Mouse (Mus musculus) CH12.LX (cell line): ENCODE measurements at regions not wholly inside any gene's neighbourhood (a gene's known extent, or its start where the extent isn't known, plus 50 kb on each side); places are given as distances from the start of the nearest gene placed in this dataset.

Experiments
- DNase-seq: peaks from one replicate; pipeline ENCODE4 v3.0.0-alpha.2; 2013; ENCODE audit errors: extremely low read depth
- H3K27ac ChIP-seq: 2 replicates; pipeline ENCODE4 v1.5.1; 2012; ENCODE audit warnings: low read depth, mild to moderate bottlenecking, control low read depth, moderate library complexity; ENCODE audit not compliant: insufficient read depth
- H3K27me3 ChIP-seq: replicated peaks from 2 replicates; pipeline ENCODE3; 2012; ENCODE audit warnings: inconsistent platforms
- H3K36me3 ChIP-seq, 2 experiments: replicated peaks in 1 of 2; 2 replicates each; pipeline versions ENCODE3 to v1.6.1; 2012; ENCODE audit warnings: inconsistent platforms in 1 of 2, low read length in 1 of 2, mild to moderate bottlenecking in 1 of 2, mixed read lengths in 1 of 2, moderate library complexity in 1 of 2; ENCODE audit not compliant: control insufficient read depth in 1 of 2, insufficient read depth in 1 of 2
- H3K4me1 ChIP-seq, 2 experiments: 2 replicates each; pipeline ENCODE4 v1.6.1; 2012; ENCODE audit warnings: inconsistent platforms in 1 of 2, moderate library complexity in 1 of 2; ENCODE audit not compliant: insufficient read depth in 2 of 2, control insufficient read depth in 1 of 2
- H3K4me2 ChIP-seq: 2 replicates; pipeline ENCODE4 v1.6.1; 2012; ENCODE audit warnings: low read depth, mild to moderate bottlenecking, control low read depth; ENCODE audit not compliant: poor library complexity, insufficient read depth, severe bottlenecking
- H3K4me3 ChIP-seq, 3 experiments: fragments of 150-350 bp in 1 of 3; sonication (generic) in 1 of 3; replicated peaks in 1 of 3; 2 replicates each; pipeline versions ENCODE3 to v1.5.1; 2011 to 2012; ENCODE audit warnings: low read depth in 2 of 3, low read length in 2 of 3, mild to moderate bottlenecking in 2 of 3, moderate library complexity in 2 of 3, control low read depth in 1 of 3, improper control_type of control experiment in 1 of 3, inconsistent platforms in 1 of 3, mixed read lengths in 1 of 3; ENCODE audit not compliant: poor library complexity in 1 of 3
- H3K79me2 ChIP-seq: replicated peaks from 2 replicates; pipeline ENCODE4 v1.6.1; 2012; ENCODE audit warnings: mild to moderate bottlenecking, moderate library complexity; ENCODE audit not compliant: control insufficient read depth, poor library complexity, insufficient read depth, severe bottlenecking; ENCODE audit errors: extremely low read depth
- H3K9ac ChIP-seq: 2 replicates; pipeline ENCODE4 v1.6.1; 2012; ENCODE audit warnings: low read depth, mild to moderate bottlenecking, control low read depth, moderate library complexity; ENCODE audit not compliant: insufficient read depth
- H3K9me3 ChIP-seq: replicated peaks from 2 replicates; pipeline ENCODE3; 2012; ENCODE audit warnings: low read length, inconsistent platforms, mixed read lengths
- CHD1 ChIP-seq: IDR thresholded peaks from 2 replicates; pipeline ENCODE4 v1.6.1; 2012; ENCODE audit warnings: low read depth, low read length, improper control_type of control experiment, inconsistent platforms
- E2F4 ChIP-seq: IDR thresholded peaks from 2 replicates; pipeline ENCODE4 v1.6.1; 2011; ENCODE audit warnings: low read depth, low read length, improper control_type of control experiment; ENCODE audit not compliant: insufficient replicate concordance
- EP300 ChIP-seq: IDR thresholded peaks from 2 replicates; pipeline ENCODE4 v1.6.1; 2011; ENCODE audit warnings: low read length, improper control_type of control experiment
- ETS1 ChIP-seq: conservative IDR thresholded peaks from 2 replicates; pipeline ENCODE4 v1.6.1; 2012; ENCODE audit warnings: low read depth, mild to moderate bottlenecking, inconsistent platforms, low read length, improper control_type of control experiment, moderate library complexity
- HCFC1 ChIP-seq: IDR thresholded peaks from 2 replicates; pipeline ENCODE4 v1.6.1; 2012; ENCODE audit warnings: low read depth, mild to moderate bottlenecking, inconsistent platforms, low read length, improper control_type of control experiment
- IRF4 ChIP-seq: IDR thresholded peaks from 2 replicates; pipeline ENCODE4 v1.6.1; 2014; ENCODE audit warnings: low read depth, mild to moderate bottlenecking, inconsistent platforms, low read length, improper control_type of control experiment
- JUND ChIP-seq: conservative IDR thresholded peaks from 2 replicates; pipeline ENCODE4 v1.6.1; 2011; ENCODE audit warnings: low read depth, low read length, improper control_type of control experiment
- KAT2A ChIP-seq: IDR thresholded peaks from 2 replicates; pipeline ENCODE4 v1.6.1; 2012; ENCODE audit warnings: low read length, improper control_type of control experiment, inconsistent platforms; ENCODE audit not compliant: insufficient replicate concordance
- MAFK ChIP-seq: IDR thresholded peaks from 2 replicates; pipeline ENCODE4 v1.6.1; 2011; ENCODE audit warnings: low read length, improper control_type of control experiment; ENCODE audit not compliant: insufficient replicate concordance
- MAX ChIP-seq: IDR thresholded peaks from 2 replicates; pipeline ENCODE4 v1.6.1; 2011; ENCODE audit warnings: low read length, improper control_type of control experiment
- MAZ ChIP-seq: IDR thresholded peaks from 2 replicates; pipeline ENCODE4 v1.6.1; 2012; ENCODE audit warnings: low read depth, mild to moderate bottlenecking, inconsistent platforms, low read length, improper control_type of control experiment, moderate library complexity
- MEF2A ChIP-seq: IDR thresholded peaks from 2 replicates; pipeline ENCODE4 v1.6.1; 2014; ENCODE audit warnings: low read depth, mild to moderate bottlenecking, inconsistent platforms, low read length, improper control_type of control experiment, borderline replicate concordance
- MXI1 ChIP-seq: IDR thresholded peaks from 2 replicates; pipeline ENCODE4 v1.6.1; 2011; ENCODE audit warnings: mild to moderate bottlenecking, low read depth, low read length, improper control_type of control experiment
- NRF1 ChIP-seq: IDR thresholded peaks from 2 replicates; pipeline ENCODE4 v1.6.1; 2014; ENCODE audit warnings: low read depth, mild to moderate bottlenecking, inconsistent platforms, low read length, improper control_type of control experiment, moderate library complexity
- POLR2A ChIP-seq: IDR thresholded peaks from 2 replicates; pipeline ENCODE4 v1.6.1; 2011; ENCODE audit warnings: low read depth, mild to moderate bottlenecking, improper control_type of control experiment, low read length
- RAD21 ChIP-seq: IDR thresholded peaks from 2 replicates; pipeline ENCODE4 v1.6.1; 2011; ENCODE audit warnings: low read depth, mild to moderate bottlenecking, low read length, improper control_type of control experiment, moderate library complexity
- SIN3A ChIP-seq: IDR thresholded peaks from 2 replicates; pipeline ENCODE4 v1.6.1; 2012; ENCODE audit warnings: low read length, improper control_type of control experiment, inconsistent platforms
- SMC3 ChIP-seq: IDR thresholded peaks from 2 replicates; pipeline ENCODE4 v1.6.1; 2011; ENCODE audit warnings: low read depth, low read length, improper control_type of control experiment
- TCF12 ChIP-seq: IDR thresholded peaks from 2 replicates; pipeline ENCODE4 v1.6.1; 2014; ENCODE audit warnings: low read depth, mild to moderate bottlenecking, inconsistent platforms, low read length, improper control_type of control experiment
- USF1 ChIP-seq: IDR thresholded peaks from 2 replicates; pipeline ENCODE4 v1.6.1; 2014; ENCODE audit warnings: low read depth, mild to moderate bottlenecking, inconsistent platforms, low read length, improper control_type of control experiment
- USF2 ChIP-seq: conservative IDR thresholded peaks from 2 replicates; pipeline ENCODE4 v1.6.1; 2011; ENCODE audit warnings: low read depth, low read length, improper control_type of control experiment
- ZMIZ1 ChIP-seq: IDR thresholded peaks from 2 replicates; pipeline ENCODE4 v1.6.1; 2012; ENCODE audit warnings: low read depth, mild to moderate bottlenecking, inconsistent platforms, low read length, improper control_type of control experiment
- dilution Hi-C: fragments of 300-500 bp; cut with MboI; formaldehyde crosslinking; loops from 2 replicates; pipeline ENCODE4 v1.14.3; 2020; ENCODE audit warnings: low sequenced_read_pairs; ENCODE audit not compliant: extremely low pct_unique_long_range_greater_than_20kb, extremely low pct_ligation_motif_present
- in situ Hi-C: fragments of 300-500 bp; cut with MboI; formaldehyde crosslinking; loops from 3 replicates; pipeline ENCODE4 v1.14.3; 2019; ENCODE audit warnings: low sequenced_read_pairs, low pct_ligation_motif_present, low pct_unique_long_range_greater_than_20kb, mixed read lengths

DNA sequence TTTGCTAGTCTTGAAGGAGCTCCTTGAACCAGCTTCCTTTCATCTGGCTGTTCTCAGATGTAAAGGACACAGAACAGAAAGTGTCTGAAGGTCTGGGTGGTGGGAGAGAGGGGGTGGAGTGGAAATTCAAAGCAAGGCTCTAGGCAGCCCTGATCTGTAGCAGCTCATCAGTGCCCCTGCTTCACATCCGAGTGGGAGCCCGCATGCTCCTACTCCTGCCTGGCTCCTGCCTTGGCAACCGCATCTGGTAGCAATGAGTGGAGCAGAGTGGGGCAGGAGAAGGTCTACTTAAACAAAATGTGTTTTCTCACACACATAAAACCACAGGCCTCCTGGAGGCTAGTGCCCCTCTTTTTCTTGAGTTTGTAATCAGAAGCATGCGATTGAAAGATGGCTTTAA is 201.0 kb downstream of the Osr1 start:
- no peaks in the 10 kb centered on the region for H3K36me3 ChIP-seq
- H3K4me3 ChIP-seq = no peak overlapping the region
- no peak overlapping the region for H3K4me2 ChIP-seq
- no peak overlapping the region for H3K9ac ChIP-seq
- in situ Hi-C loops = no loop called here
- no peaks in the 10 kb centered on the region for H3K79me2 ChIP-seq
- no peaks in the 10 kb centered on the region for H3K27me3 ChIP-seq
- no peak for DNase-seq
- dilution Hi-C loops = no loop called here
- TF ChIP-seq JUND (no peak), MXI1 (no peak), MAX (no peak), USF2 (no peak), ETS1 (no peak), SMC3 (no peak), MAZ (no peak), MAFK (no peak), SIN3A (no peak), MEF2A (no peak), ZMIZ1 (no peak), IRF4 (no peak), POLR2A (no peak), RAD21 (no peak), NRF1 (no peak), USF1 (no peak), TCF12 (no peak), HCFC1 (no peak)
- H3K9me3 ChIP-seq = no peaks in the 10 kb centered on the region
- no peak overlapping the region for H3K27ac ChIP-seq
- no peaks in the 10 kb centered on the region for H3K4me1 ChIP-seq

- in situ Hi-C loops = no loop called here
- no peak overlapping the region for H3K9ac ChIP-seq
- dilution Hi-C loops = no loop called here
- DNase-seq = no peak
- H3K27me3 ChIP-seq = no peaks in the 10 kb centered on the region
- no peaks in the 10 kb centered on the region for H3K79me2 ChIP-seq
- no peaks in the 10 kb centered on the region for H3K9me3 ChIP-seq
- no peaks in the 10 kb centered on the region for H3K4me1 ChIP-seq
- no peak for TF ChIP-seq E2F4
- TF ChIP-seq SIN3A = no peak
- no peak for TF ChIP-seq MEF2A
- TF ChIP-seq MAFK = peak; percentile 93
- TF ChIP-seq KAT2A = no peak
- no peak for TF ChIP-seq EP300
- no peak for TF ChIP-seq CHD1
- H3K4me2 ChIP-seq = no peak overlapping the region
- H3K27ac ChIP-seq = no peak overlapping the region
- no peak overlapping the region for H3K4me3 ChIP-seq
- no peaks in the 10 kb centered on the region for H3K36me3 ChIP-seq
Observed at GRCm38 (mm10) chr12:9772875-9773274, 203.0 kb downstream of the Osr1 start.
